Mouse (Mus musculus) lung, postnatal 0 days (tissue): Measurements from ENCODE around the gene Mettl21e.

Experiments
- CTCF ChIP-seq: IDR thresholded peaks from 2 replicates; pipeline ENCODE4 v1.5.1; 2016; ENCODE audit warnings: antibody characterized with exemption, mild to moderate bottlenecking
- EP300 ChIP-seq: IDR thresholded peaks from 2 replicates; pipeline ENCODE4 v1.6.1; 2016; ENCODE audit warnings: antibody characterized with exemption, mild to moderate bottlenecking, control low read depth

DNA sequence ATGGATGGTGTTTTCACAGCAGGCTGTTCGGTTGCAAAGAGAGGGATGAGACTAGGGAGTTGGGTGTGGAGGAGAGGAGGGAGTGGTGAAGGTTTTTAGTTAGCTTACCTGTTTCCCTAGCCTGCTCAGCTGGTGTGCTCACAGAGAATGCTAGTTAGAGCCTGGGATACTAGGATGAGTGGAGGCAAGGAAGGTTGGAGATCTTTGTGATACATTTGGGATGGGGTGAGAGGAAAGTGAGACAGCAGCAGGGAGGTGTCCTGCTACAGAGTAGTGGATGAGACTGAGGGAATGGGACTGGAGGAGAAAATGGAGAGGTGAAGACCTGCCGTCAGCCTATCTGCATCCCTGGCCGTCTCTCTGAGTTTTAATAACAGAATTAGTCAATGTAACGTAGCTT is 46.1 kb downstream of the Mettl21e start:
- TF ChIP-seq CTCF: no peak
- TF ChIP-seq EP300: no peak
